Mouse (Mus musculus) skeletal muscle tissue, adult 2 months (tissue): ENCODE measurements around the gene Tbx2.

Experiments
- DNase-seq: peaks from one replicate; pipeline ENCODE4 v3.0.0-alpha.2; 2012; ENCODE audit warnings: low read depth, low spot score

Gene Tbx2

DNA sequence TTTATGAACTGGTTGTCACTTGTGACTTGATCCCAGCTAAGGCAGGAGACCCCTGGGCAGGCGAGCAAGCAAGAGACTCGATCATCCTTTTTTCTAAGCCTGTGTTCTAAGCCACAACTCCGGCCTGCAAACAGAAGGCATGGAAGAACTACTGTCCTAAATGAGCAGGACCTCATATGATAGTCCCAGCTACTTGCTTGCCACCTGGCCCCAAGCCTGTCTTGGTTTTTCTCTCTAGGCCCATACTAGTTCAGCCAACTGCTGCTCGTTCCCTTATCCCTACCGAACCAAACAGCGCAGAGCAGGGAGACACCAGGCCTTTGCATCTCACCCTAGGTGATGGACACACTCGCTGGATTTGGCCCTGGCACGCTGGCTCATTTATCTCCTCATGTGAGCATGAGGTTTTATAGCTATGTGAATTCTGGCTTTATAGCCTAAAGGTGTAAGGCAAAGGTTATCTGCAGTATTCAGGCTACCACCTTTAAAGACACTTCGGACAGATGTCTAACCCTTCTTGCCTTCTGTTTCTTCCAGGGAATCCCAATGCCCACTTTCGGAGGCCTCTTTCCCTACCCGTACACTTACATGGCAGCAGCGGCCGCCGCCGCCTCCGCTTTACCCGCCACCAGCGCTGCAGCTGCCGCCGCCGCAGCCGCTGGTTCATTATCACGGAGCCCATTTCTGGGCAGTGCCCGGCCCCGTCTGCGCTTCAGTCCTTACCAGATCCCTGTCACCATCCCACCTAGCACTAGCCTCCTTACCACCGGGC, 7.9 kb downstream of the Tbx2 start:
- no peak for DNase-seq

DNA sequence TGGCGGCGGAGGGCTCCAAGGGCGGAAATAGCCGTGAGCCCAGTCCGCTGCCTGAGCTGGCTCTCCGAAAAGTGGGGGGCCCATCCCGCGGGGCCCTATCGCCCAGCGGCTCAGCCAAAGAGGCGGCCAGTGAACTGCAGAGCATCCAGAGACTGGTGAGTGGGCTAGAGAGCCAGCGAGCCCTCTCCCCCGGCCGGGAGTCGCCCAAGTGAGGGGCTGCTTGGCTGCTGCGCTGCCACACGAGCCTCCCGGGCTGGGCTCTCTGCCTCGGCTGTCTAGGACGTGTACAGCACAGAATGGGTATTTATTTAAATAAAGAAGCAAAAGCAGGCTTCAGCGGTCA, 8.4 kb downstream of the Tbx2 start:
- no peak for DNase-seq

DNA sequence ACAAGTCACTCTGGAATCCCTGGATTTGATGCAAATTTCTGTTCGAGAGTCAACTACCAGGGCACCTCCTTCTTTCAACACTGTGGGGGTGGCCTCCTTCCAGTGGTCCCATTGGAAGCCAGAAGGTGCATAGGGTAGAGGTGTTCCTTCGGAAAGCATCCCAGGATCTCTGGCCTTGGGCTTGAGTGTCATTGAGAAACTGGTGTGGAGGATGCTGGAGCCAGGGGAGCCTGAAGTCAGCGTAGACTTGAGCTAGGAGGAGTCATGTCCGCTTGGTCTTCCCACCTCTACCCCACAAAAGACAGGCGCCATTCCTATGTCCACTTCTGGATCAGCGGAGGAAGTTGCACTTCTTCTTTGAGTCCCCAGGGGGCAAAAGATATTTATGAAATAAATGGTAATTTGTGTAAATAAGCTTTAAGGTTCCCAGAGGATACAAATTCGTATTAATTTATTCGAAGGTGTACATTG, 8.9 kb downstream of the Tbx2 start:
- DNase-seq: no peak

DNA sequence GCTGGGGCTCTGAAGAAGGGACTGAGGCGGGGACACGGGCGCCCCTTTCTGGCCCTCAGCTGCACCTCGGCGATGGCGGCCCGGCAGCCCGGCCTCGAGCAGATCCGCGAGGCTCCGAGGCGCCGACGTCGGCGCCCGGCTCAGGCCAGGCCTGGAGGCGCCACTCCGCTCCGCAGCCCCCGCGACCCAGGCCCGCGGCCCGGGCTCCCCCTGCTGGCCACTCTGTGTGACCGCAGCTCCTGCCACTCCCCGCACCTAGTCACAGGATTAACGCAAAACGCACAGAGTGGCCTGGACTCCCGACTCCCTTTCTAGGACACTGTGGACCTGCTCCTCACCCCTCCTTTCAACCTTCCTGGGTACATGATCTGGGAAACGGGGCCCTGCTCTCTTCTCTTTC, 9.6 kb downstream of the Tbx2 start:
- no peak for DNase-seq

DNA sequence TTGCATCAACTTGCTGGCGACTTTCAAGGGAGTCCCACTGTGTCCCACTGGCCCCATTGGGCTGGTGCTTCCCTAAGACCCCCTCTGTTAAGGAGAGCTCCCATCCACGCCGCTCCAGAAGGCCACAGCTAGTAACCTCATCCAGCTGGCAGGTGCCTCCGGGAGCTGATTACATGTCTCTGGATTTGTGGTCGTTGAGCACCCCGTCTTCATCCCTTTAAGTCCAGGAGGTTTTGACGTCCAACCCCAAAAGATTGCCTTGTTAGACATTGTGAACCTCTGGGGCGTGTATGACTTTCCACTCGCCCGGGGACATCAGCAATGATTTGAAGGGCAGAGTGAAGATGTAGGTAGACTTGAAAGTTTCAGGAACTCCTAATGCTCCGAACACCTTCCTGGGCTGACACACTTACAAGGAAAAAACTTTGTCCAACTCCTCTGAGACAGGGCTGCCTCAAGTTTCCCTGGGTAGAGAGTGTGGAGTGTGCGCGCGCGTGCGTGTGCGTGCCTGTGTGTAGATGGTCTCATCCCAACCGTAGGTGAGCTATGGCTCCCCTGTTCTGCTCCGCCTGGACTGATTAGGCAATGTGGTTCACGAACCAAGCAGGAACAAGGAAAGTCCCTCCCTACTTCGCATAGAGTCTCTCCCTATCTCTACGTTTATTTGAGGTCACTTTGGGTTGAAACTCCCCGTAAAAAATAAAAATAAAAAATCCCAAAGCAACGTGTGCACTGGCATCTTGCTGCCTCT, 10.4 kb downstream of the Tbx2 start:
- DNase-seq: no peak

DNA sequence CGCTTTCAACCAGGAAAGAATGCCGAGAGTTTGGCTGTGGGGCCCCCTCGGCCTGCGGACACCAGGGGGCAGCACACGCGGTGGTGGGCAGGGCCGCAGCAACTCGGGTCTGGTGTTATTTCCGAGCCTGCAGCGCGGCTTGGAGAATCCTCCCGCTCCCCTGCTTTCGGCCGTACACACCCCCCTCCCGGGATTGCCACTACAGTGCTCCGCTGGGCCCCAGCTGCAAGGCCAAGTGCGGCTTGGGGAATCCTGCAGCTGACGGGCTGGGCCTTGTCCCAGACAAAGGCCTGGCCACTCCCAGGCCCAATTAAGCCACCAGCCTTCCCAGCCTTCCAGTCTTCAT, 11.0 kb downstream of the Tbx2 start:
- peak; percentile 68 for DNase-seq

DNA sequence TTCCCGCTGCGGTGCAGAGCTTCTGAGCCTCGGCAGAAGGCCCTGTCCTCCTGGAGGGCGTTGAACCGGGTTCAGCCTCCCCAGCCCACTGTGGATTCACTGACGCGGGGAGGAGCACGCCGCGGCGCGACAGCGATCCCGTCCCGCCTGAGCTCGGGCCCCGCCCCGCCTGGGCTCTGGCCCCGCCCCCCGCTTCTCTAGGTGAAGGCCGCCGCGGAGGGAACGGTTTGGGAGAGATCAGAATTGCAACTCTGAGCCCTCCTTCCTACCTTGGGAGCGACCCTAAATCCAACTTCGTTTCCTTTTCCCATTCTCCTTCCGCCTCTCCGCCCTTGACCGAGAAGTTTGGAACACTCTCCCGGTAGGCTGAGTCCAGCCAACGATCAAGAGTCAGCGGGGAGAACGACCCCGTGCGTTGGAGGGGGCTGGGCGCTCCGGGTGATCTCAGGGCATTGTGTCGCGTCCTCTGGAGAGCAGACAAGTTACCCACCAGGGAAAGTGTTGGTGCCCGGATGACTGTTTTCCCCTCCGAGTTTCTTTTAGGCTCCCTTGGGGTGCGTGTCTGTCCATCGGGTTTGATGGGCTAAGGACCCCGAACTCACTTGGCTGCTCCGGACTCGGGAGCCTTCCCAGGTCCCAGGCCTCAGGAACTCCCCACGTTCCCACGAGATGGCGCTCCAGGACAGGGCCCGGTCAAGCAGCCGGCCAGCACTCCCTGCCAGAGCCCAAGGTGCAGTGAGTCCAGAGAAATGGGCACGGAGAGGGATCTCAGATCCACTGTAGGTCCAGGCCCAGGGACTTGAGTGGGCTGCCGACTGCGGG, 12.0 kb downstream of the Tbx2 start:
- peak; percentile 68 for DNase-seq

DNA sequence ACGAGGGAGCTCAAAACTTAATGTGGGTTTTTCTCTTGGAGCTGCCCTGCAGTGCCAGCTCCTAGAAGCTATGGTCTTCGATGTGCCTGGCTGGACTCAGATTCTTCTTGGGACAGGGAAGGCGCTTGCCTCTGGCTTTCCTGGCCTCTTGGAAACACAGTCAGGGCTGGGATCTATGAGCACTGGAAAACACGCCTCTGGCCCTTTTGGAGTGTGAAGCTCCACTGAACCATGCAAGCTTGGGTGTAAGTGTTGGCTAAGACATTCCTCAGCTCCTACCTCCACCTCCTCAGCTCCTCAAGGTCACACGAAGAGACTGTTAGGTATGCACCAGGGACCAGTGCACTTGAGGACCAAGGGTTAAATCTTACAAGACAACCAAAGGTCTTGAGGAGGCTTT, 12.6 kb downstream of the Tbx2 start:
- DNase-seq: no peak

DNA sequence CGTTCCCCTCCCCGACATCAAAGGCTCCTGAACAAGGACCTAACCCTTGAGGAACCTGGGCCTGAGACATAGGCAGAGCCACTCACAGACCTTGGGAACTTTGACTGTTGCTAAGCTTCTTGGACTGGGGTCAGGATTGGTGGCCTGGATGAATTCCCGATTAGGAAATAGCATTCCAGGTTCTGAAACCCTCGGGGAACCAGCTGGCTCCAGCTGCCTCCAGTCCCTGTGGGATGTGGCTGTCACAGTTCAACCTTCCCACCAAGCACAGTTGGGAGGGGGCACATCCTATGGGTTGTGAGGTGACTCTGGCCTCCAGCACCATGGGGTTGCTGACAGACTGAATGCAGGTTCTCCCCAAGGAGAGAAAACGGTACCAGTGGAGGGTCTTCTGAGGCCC, 13.6 kb downstream of the Tbx2 start:
- DNase-seq: no peak

DNA sequence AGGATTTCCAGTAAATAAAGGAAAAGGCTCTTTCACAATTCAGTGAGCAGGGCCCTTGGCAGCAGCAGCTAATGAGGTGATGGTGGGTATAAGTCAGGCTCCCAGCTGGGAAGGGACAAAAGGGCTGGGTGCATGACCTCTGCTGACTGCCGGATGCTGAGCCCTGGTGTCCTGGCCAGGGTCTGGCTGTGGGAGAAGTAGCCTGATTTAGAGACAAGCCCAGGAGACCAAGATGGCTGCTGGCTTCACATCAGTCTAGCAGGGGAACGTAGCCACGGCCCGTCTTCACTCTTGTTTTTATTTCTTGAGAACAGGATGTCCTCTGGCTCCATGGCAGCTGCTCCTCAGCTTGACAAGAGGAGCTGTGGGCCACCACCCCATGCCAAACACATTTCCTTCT, 14.2 kb downstream of the Tbx2 start:
- peak; percentile 74 for DNase-seq

DNA sequence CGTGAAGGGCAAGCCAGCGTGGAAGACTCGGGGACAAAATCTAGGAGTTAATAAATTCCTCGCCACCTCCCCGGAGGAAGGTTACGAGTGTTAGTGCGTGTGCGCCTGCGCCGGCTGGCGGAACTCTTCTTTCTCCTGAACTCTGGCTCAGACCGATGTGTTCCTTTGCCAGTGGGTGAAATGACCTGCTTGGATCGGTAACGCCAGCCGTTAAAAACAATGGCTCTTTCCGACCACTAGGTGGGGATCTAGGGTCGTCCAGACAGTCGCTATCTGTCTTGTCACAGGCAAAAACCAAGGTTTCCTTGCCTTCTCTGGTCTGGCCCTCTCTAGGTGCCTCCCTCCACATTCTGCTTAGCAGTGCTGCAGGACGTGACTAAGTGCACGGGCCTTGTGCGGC, 16.7 kb downstream of the Tbx2 start:
- peak; percentile 89 for DNase-seq

DNA sequence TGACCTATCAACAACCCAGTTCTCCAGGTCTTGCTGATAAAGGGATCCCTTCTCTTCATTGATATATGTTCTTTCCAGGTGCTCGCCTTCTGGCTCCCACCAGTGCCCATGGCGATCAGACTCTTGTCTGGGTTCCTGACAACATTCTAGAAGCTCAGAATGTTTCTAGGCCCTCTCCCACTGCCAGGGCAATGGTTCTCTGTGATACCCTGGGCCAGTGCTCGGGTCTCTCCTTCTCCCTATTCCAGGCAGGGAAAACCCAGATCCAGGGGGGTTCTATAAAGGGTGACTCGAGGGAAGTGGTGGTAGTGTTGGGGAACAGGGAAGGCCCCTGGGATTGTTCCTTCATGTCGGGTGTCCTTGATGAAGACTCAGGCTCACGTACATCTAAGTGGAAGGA, 17.9 kb downstream of the Tbx2 start, which contains the start of gene Gm11444:
Gene Gm11444, minus strand, starts transcription at position 101 of the 400 bp plus-strand sequence.
- DNase-seq: no peak

DNA sequence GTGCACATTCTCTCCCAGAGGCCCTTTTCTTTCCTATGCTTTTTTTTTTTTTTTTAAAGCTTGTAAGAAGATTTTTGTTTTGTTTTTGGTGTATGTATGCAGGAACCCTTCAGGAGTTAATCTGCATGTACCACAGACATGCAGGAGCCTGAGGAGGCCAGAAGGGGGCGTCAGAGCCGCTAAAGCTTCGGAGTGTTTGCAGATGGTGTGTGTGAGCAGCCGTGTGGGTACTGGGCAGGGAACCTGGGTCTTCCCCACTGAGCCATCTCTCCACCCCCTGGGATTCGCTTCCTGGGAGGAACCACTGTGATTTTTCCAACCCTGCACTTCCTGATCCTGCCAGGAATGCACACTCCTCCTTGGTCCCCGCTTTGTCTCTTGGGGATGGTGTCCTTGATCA, 18.4 kb downstream of the Tbx2 start:
- no peak for DNase-seq

DNA sequence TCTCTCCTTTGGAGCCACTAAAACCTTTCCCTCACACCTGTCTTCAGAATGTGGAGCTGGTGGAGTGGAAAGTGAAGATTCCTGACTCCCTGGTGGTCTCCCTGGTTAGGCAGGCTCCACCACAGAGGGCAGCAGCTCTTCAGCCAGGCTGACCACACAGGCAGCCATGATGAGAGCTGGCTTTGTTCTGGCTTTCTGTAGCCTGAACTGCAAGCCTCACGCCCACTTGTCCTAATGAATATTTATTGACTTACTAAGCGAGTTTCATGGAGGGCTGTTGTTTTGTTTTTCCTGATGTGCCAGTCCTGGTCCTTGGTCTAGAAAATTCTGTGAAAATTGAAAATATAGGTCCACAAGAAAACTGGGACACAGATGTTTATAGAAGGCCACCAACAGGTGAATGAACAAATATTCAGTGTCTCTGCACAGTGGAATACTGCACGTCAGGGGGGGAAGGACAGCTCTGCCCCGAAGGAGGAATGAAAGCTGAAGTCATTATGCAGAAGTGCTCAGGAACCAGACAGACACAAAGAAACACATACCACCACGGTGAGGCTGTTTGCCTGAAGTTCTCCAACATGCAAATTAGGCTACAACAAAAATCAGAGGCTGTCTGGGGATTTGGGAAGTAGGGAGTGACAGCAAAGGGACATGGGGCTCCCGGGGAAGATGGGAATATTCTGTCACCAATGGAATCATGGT, 25.8 kb downstream of the Tbx2 start:
- no peak for DNase-seq

DNA sequence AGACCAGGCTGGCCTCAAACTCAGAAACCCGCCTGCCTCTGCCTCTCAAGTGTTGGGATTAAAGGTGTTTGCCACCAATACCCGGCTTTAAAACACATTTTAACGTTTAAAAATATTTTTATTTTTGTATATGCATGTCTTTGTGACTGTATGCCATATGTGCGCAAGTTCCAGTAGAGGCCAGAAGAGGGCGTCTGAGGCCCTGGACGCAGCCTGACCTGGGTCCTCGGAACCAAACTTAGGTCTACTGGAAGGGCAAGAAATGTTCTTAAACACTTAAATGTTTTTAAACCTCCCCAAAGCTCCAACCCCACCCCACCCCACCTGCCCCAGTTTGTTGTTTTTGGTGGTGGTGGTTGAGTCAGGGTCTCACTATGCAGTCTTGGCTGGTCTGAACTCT, 32.0 kb downstream of the Tbx2 start:
- no peak for DNase-seq

DNA sequence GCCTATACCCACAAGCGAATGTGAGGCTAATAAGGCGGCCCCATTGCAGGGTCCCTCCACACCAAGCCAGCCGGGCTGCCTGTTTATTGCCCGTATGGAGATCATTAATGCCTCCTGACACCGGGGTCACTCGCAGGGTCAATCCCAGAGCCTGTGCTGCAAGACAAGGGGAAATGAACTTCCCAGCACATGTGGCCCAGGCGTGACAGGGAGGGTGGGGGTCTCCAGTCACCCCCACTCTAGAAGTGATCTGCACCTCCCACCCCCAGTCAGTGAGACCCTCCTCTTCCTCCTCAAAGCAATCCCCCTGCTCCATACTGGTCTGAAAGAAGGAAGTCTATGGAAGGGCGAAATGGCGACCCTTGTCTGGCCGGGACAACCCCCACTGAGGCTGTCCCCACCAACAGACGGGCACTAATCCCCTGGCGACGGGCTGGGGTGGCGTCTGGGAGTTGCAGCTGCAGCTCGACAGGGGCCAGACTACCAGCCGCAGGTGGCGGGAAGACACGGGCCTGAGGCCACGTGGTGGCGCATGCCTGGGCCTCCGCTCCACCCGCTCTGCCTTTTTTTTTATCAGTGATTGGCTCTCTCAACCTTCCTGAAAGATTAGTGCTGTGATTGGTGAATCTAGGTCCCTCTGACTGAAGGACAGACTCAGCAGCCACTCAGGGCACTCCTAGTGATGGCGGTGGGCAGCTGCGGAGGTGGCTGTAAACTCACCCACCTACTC, 43.9 kb downstream of the Tbx2 start:
- DNase-seq: peak; percentile 3

DNA sequence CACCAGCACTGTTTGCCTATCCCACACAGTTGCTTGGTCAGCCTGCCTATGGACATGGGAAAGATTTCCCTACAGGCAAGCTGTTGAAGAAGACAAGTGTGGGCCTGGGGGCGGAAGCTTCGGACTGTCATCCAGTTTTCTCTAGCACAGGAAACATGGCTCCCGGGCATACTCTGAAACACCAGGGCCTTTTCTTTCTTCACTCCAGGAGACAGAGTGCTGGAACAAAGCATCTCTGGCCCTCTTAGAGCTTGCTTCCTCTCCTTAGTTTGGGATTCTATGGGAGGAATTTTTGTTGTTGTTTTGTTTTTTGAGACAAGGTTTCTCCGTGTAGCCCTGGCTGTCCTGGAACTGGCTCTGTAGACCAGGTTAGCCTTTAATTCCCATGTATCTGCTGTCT, 52.1 kb downstream of the Tbx2 start:
- DNase-seq: no peak

DNA sequence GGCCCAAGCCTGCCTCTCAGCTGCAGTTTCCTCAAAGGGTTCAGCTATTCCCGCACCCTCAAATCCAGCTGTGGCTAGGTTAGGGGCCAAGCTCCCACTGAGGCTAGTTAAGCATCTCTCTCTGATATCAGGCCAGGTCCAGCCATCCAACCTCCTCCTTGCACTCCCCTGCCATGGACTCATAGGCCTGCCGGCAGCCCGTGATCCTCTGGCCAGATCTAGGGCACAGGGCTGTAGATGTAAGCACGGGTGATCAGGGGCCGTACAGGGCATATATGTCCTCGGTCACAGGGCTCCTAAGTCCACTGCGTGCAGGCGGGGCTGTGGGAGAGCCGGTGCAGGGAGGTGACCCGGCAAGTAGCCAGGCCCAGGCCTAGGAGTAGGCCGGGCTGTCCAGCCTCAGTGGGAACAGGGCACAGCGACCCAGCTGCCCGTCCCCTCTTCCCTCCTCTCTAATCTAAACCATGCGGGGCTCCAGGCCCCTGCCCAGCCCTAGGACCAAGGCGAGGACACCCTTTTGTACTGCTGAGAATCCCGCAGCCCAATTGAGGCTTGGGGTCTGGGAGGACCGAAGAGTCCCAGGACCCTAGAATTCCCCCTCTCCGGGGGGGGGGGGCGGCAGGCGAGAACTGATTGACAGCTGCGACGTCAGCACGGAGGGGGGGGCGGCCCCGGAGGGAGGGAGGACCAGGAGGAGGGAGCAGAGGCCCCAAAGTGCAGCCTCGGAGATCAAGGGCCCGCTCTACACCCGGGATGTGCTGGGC, 53.5 kb downstream of the Tbx2 start, which contains the start of gene Tbx4:
Gene Tbx4, plus strand, starts transcription at position 758 of the 764 bp plus-strand sequence.
- no peak for DNase-seq

DNA sequence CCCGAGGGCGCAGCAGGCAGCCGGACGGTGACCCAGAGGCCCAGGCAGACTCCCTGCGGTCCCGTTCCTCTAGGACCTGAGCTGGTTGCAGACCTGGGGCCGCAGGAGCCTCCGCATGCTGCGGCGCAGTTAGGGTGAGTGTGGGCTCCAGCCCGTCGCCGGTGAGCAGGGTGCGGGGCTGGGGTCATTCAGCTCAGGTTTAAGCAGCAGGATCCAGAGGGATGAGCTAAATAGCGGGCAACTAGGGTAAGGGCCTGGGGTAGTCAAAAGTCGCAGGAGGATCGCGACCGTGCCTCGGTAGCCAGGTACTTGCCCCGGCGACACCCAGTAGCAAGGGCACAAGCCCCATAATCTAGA, 54.1 kb downstream of the Tbx2 start:
- no peak for DNase-seq

DNA sequence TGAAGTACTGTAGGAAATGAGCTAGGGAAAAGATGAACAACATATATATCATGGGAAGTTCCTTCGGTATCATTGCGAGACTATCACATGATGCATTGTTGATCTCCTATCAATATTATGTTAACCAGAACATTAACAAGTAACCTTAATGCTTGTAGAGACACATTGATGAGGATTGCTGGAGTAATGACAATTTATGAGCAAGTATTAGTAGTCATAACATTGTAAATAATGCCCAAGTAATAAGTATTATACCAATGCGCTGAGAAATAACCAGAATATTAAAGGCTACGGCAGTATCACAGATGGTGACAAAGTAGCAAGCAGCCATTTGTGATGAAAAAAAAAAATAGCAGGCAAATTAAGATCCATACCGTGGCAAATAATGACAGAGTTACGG, 54.9 kb downstream of the Tbx2 start:
- DNase-seq: no peak
